Mouse (Mus musculus) embryo, embryonic 10 days (tissue): ENCODE data around the gene Ccdc142.
A peak's percentile ranks its signal among the peaks of the same experiment; 100 is the strongest.

ENCODE experiments used
- DNase-seq: peaks from one replicate; pipeline ENCODE4 v3.0.0-alpha.2; 2015; ENCODE audit warnings: low spot score

Ccdc142 gene

GRCm38 (mm10) chr6:83101316-83101687, at the start of gene Ccdc142, which contains the start of gene Gm42688:
Gene Ccdc142, plus strand, starts transcription at chr6:83101601.
Gene Gm42688, plus strand, starts transcription at chr6:83101617.
- peak; percentile 94 for DNase-seq

- DNase-seq, result peak; percentile 70
These were observed 48.1 kb upstream of the Ccdc142 start for GRCm38 (mm10) chr6:83053136-83053960.

- DNase-seq, result peak; percentile 99
These were observed 47.1 kb upstream of the Ccdc142 start, which contains the start of gene Aup1 for GRCm38 (mm10) chr6:83054074-83054851. Gene Aup1, plus strand, starts transcription at chr6:83054521.

- peak; percentile 50 for DNase-seq
These were observed 46.5 kb upstream of the Ccdc142 start, which contains the start of gene Htra2 for GRCm38 (mm10) chr6:83054871-83055431. Gene Htra2, minus strand, starts transcription at chr6:83055273.

GRCm38 (mm10) chr6:83057790-83058189, 43.6 kb upstream of the Ccdc142 start, which contains the start of gene Dqx1:
Gene Dqx1, plus strand, starts transcription at chr6:83057844.
- no peak for DNase-seq

GRCm38 (mm10) chr6:83058725-83059124, 42.7 kb upstream of the Ccdc142 start:
- DNase-seq, result no peak

GRCm38 (mm10) chr6:83065995-83066394, 35.4 kb upstream of the Ccdc142 start:
- no peak for DNase-seq

GRCm38 (mm10) chr6:83066441-83066840, 35.0 kb upstream of the Ccdc142 start:
- no peak for DNase-seq

- no peak for DNase-seq
These were observed 33.2 kb upstream of the Ccdc142 start for GRCm38 (mm10) chr6:83068221-83068620.

GRCm38 (mm10) chr6:83068706-83069487, 32.5 kb upstream of the Ccdc142 start:
- no peak for DNase-seq

GRCm38 (mm10) chr6:83069488-83070246, 31.7 kb upstream of the Ccdc142 start:
- no peak for DNase-seq

- DNase-seq, result no peak
These were observed 31.3 kb upstream of the Ccdc142 start, which contains the start of gene Tlx2 for GRCm38 (mm10) chr6:83070247-83070310. Gene Tlx2, minus strand, starts transcription at chr6:83070293.

GRCm38 (mm10) chr6:83070311-83071219, 30.8 kb upstream of the Ccdc142 start:
- peak; percentile 46 for DNase-seq

GRCm38 (mm10) chr6:83071220-83071619, 30.2 kb upstream of the Ccdc142 start:
- DNase-seq, result peak; percentile 35

- DNase-seq, result peak; percentile 44
These were observed 26.4 kb upstream of the Ccdc142 start for GRCm38 (mm10) chr6:83074979-83075378.

- peak; percentile 78 for DNase-seq
These were observed 23.6 kb upstream of the Ccdc142 start, which contains the start of gene Pcgf1 for GRCm38 (mm10) chr6:83077630-83078323. Gene Pcgf1, plus strand, starts transcription at chr6:83077869.

GRCm38 (mm10) chr6:83078324-83078858, 23.0 kb upstream of the Ccdc142 start:
- peak; percentile 98 for DNase-seq

GRCm38 (mm10) chr6:83080210-83080609, 21.2 kb upstream of the Ccdc142 start:
- DNase-seq, result no peak

- DNase-seq, result no peak
These were observed 17.9 kb upstream of the Ccdc142 start for GRCm38 (mm10) chr6:83083497-83083896.
